Mouse (Mus musculus): ENCODE data around the gene Ubl7. TPM values are rescaled to one million over a fixed set of nuclear protein-coding genes. Genes with fewer than 3 reads are reported as not detected.

Ubl7 gene
- polyA plus RNA-seq, 1 experiment from 2014 or later = 169 TPM

DNA sequence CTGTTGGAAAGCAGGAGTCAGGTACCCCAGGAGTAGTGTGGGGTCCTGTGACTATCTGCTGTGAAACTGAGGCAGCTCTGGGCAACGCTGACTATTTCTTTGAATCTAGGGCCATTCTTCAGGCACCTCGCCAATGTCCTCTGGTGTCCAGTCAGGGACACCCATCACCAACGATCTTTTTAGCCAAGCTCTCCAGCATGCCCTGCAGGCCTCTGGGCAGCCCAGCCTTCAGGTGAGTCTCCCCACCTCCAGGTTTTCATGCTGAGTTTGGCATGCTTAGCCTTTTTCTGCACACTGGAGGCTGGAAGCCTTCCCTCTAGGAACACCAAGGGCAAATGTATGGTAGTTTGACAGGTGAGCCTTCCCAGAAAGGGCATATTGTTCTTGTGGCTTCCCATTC is 12.3 kb downstream of the Ubl7 start:
- no peak overlapping the region for H3K27ac ChIP-seq
- no peaks in the 10 kb centered on the region for H3K4me1 ChIP-seq (replicated peaks)
- peaks cover 88% of the 10 kb centered on the region for H3K36me3 ChIP-seq
- H3K4me3 ChIP-seq (replicated peaks) = no peak overlapping the region
- 91% methylated on average over 3 of the region's 3 CpGs for WGBS
- H3K9me3 ChIP-seq = no peaks in the 10 kb centered on the region
- no peak for ATAC-seq
- no peak overlapping the region for H3K9ac ChIP-seq (replicated peaks)
- no peak overlapping the region for H3K4me2 ChIP-seq (replicated peaks)
- no peaks in the 10 kb centered on the region for H3K27me3 ChIP-seq

DNA sequence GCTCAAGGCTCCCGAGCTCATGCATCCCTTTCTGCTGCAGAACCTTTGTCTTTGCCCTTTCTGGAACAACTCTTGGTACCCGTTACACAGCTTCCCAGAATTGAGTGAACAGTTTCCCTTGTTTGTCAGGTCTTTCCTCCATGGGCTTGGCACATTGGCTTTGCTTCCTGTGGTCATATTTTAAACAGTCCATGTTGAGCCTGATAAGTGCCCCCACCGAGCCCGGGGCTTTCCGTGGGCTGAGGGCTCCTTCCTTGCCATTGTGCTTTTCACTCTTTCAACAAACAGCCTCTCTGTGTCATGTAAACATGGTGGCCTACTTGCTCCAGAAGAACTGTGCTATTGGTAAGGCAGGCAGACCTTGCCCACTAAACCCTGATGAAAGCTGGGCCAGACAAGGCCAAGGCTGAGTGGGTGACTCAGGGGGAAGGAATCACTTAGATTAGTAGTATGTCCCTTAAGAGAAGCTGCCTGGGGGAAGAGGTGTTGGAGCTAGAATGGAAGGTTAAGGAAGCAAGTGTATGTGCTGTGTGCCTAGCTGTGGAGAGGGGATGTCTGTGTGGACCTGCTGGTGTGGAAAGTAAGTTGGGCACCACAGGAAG is 20.5 kb downstream of the Ubl7 start:
- WGBS = 85% methylated on average over 5 of the region's 5 CpGs
- peaks cover 41% of the 10 kb centered on the region for H3K36me3 ChIP-seq
- H3K9ac ChIP-seq (replicated peaks) = no peak overlapping the region
- H3K4me1 ChIP-seq (replicated peaks) = no peaks in the 10 kb centered on the region
- no peak for ATAC-seq
- H3K27me3 ChIP-seq = no peaks in the 10 kb centered on the region
- H3K4me2 ChIP-seq (replicated peaks) = no peak overlapping the region
- no peaks in the 10 kb centered on the region for H3K9me3 ChIP-seq
- H3K4me3 ChIP-seq (replicated peaks) = no peak overlapping the region
- no peak overlapping the region for H3K27ac ChIP-seq

DNA sequence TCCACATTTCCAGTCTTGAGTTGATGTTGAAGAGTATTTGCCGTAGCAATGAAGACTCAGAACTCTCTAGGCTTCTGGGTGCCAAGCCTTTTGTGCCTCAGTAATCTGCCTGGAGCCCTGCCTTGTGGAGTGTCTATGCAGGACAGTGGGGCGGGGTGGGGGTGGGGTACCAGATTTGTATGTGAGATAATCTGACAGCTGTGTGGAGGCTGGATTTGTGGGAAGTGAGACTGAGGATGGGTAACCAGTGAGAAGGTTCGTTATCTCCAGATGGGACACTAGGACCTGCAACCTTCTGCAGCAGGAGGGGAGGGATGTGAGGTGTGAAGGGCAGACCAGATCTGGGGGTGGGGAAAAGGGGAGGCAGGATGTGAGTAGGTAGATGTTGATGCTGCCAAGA is 21.5 kb downstream of the Ubl7 start:
- H3K4me1 ChIP-seq (replicated peaks) = no peaks in the 10 kb centered on the region
- no peaks in the 10 kb centered on the region for H3K9me3 ChIP-seq
- no peak overlapping the region for H3K9ac ChIP-seq (replicated peaks)
- peaks cover 34% of the 10 kb centered on the region for H3K36me3 ChIP-seq
- H3K4me3 ChIP-seq (replicated peaks) = no peak overlapping the region
- H3K4me2 ChIP-seq (replicated peaks) = no peak overlapping the region
- no peaks in the 10 kb centered on the region for H3K27me3 ChIP-seq
- WGBS = 76% methylated on average over 3 of the region's 3 CpGs
- no peak for ATAC-seq
- H3K27ac ChIP-seq = no peak overlapping the region

DNA sequence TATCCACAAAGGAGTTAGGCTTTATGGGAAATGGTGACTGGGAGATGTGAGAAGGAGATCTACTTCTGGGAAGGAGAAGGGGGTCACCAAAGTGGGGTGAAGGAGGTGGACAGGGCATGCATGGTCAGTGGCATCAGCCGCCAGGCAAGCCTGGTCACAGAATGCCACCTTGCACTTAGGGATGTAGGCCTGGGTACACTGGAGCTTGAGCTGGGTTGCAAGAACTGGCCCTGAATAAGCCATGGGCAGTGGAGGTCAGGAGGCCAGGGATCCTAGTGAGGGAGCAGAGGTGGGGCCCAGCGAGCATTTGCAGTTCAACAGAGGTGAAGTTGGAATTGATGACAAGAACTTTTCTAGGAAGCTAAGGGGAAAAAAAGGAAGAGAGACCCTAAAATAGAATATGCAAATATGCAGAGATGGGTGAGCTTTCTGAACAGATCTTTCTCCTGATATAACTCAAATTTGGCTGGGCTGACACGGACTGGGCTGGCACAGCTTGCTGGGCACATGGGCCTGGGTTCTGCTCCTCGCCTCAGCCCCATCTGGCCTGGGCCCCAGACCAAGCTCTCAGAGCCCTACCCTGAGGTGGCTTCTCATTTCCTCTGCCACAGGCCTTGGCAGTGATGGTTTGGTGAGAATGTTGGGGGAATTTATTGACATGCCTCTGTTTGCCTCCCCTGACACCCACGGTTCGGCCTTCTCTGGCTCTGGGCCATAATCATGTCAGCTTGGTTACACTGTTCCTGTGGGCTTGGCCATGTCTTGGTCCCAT is 22.2 kb downstream of the Ubl7 start:
- Histone ChIP-seq H3K27me3 (no peaks in the 10 kb centered on the region), H3K4me3 (replicated peaks) (no peak overlapping the region), H3K4me1 (replicated peaks) (no peaks in the 10 kb centered on the region), H3K9ac (replicated peaks) (no peak overlapping the region), H3K4me2 (replicated peaks) (no peak overlapping the region), H3K27ac (no peak overlapping the region), H3K9me3 (no peaks in the 10 kb centered on the region), H3K36me3 (peaks cover 28% of the 10 kb centered on the region)
- ATAC-seq = no peak
- 85% methylated on average over 6 of the region's 6 CpGs for WGBS

DNA sequence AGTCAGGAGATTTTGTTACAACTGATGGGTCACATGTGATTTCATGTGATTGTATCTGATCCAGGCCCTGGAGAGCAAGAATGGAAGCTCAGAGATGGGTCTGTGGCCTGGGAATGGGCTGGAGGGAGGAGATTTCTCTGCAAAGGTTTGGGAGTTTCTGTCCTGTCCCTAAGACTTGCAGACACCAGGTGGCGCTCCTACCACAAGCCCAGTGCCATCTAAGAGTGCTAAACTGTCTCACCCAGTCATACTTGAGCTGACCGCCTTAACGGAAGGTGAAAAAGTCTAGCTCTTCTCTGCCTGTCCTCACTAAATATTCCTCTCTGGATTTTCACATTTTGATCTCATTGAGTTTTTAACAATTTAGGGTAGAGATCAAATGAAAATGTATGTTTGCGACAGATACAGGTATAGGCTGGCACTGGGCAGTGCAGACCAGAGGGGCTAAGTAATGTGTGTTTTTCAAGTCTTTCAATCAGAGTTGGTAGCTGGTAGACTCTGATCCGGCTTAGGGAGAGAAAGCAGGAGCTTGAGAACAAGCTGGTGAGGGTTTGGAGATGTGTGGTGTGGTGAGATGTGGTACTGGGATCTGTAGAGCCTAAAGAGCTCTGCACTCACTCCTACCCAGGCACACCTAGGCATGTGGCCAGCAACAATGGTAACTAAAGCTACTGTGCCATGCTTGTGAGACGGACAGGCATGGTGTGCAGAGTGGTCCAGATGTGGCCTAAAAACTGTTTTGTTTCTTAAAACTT is 25.1 kb downstream of the Ubl7 start:
- no peak for ATAC-seq
- Histone ChIP-seq H3K9me3 (no peaks in the 10 kb centered on the region), H3K4me2 (replicated peaks) (no peak overlapping the region), H3K27me3 (peaks cover 10% of the 10 kb centered on the region; the same call in 1 of the 2 replicates), H3K36me3 (no peaks in the 10 kb centered on the region), H3K27ac (no peak overlapping the region), H3K4me1 (replicated peaks) (peaks cover 12% of the 10 kb centered on the region), H3K9ac (replicated peaks) (no peak overlapping the region), H3K4me3 (replicated peaks) (no peak overlapping the region)
- WGBS = 30% methylated on average over 6 of the region's 6 CpGs

DNA sequence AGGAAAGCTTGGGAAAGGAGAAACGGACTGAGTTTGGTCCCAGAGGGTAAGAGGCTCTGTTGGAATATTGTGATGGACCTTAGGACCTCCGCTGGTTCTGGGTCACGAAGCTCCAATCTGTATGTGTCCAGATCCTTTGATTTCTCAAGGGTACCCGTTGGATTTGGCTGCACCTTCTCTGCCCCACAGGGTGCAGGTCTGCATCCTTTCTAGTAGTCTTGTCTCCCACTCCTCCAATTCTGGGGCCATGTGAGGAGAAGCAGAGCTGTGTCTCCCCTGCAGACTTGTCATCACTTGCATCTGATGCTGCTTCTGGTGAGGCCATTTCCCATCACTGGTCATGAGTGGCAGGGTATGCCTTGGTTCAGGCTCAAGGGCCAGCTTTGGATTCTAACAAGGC is 26.4 kb downstream of the Ubl7 start:
- H3K27ac ChIP-seq = no peak overlapping the region
- no peak overlapping the region for H3K9ac ChIP-seq (replicated peaks)
- no peaks in the 10 kb centered on the region for H3K9me3 ChIP-seq
- peaks cover 21% of the 10 kb centered on the region for H3K27me3 ChIP-seq
- peaks cover 25% of the 10 kb centered on the region for H3K4me1 ChIP-seq (replicated peaks)
- ATAC-seq = no peak
- 86% methylated on average over 4 of the region's 4 CpGs for WGBS
- H3K4me3 ChIP-seq (replicated peaks) = no peak overlapping the region
- no peak overlapping the region for H3K4me2 ChIP-seq (replicated peaks)
- no peaks in the 10 kb centered on the region for H3K36me3 ChIP-seq

DNA sequence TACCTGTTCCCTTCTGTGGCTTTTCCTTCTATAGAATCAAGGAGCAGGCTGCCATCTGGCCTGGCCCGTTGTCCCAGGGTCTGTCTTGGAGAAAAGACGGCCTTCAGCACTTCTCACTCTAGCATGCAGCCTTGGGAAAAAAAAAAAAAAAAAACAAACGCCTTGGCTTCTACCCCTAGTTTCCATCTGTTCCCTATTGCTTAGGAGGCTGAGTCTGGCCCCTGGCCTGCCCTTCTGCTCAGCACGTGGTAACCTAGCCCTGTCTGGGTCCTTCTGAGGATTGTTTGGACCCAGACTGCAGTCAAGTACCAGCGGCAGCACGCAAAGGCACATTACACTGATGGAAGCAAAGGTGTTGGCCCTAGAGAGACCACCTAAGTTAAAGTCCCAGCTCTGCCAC is 26.9 kb downstream of the Ubl7 start:
- peaks cover 25% of the 10 kb centered on the region for H3K27me3 ChIP-seq
- peaks cover 29% of the 10 kb centered on the region for H3K4me1 ChIP-seq (replicated peaks)
- no peak overlapping the region for H3K9ac ChIP-seq (replicated peaks)
- H3K36me3 ChIP-seq = no peaks in the 10 kb centered on the region
- no peak overlapping the region for H3K4me2 ChIP-seq (replicated peaks)
- WGBS = 61% methylated on average over 6 of the region's 6 CpGs
- no peaks in the 10 kb centered on the region for H3K9me3 ChIP-seq
- no peak overlapping the region for H3K4me3 ChIP-seq (replicated peaks)
- H3K27ac ChIP-seq = no peak overlapping the region
- ATAC-seq = no peak

DNA sequence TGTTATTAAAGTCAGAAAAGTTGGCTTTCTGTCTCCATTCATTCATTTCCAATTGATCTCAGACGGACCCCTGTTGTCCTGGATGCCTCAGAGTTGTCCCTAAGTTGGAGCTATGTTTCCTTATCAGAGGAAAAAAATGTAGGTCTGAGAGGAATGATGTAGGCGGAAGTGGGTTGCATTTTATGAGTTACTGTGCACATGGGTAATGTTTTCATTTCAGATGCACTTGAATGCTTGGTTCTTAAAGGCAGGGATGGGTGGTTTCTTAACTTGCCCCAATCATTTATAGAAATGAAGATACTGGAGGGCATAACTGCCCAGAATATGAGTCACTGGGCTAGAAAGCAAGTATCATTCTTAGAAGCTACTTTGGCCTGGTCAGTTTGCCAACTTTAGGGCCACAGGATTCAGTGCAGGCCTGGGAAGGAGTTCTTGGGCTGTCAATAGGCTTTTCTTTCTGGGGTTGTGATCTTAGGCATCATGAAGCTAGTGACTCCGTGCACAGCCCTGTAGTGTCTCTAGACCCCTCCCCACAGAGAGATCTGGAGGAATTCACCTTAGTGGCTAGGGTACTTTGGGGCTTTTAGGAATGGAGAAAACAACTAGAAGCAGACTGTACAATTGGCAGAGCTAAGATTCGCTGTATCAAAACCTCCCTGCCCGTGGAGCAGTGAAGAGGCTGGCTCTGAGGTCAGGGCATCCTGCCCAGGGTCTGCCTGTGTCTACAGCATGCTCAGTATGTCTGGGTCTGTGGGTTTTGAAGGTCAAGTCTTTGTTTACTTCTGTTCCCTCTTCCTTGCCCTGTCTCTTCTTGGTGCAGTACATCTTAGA is 27.7 kb downstream of the Ubl7 start:
- Histone ChIP-seq H3K36me3 (no peaks in the 10 kb centered on the region), H3K27ac (no peak overlapping the region), H3K9ac (replicated peaks) (no peak overlapping the region), H3K27me3 (peaks cover 33% of the 10 kb centered on the region), H3K9me3 (no peaks in the 10 kb centered on the region), H3K4me1 (replicated peaks) (peaks cover 35% of the 10 kb centered on the region), H3K4me3 (replicated peaks) (no peak overlapping the region), H3K4me2 (replicated peaks) (no peak overlapping the region; the same call in 1 of the 2 replicates)
- 60% methylated on average over 5 of the region's 5 CpGs for WGBS
- ATAC-seq = no peak

DNA sequence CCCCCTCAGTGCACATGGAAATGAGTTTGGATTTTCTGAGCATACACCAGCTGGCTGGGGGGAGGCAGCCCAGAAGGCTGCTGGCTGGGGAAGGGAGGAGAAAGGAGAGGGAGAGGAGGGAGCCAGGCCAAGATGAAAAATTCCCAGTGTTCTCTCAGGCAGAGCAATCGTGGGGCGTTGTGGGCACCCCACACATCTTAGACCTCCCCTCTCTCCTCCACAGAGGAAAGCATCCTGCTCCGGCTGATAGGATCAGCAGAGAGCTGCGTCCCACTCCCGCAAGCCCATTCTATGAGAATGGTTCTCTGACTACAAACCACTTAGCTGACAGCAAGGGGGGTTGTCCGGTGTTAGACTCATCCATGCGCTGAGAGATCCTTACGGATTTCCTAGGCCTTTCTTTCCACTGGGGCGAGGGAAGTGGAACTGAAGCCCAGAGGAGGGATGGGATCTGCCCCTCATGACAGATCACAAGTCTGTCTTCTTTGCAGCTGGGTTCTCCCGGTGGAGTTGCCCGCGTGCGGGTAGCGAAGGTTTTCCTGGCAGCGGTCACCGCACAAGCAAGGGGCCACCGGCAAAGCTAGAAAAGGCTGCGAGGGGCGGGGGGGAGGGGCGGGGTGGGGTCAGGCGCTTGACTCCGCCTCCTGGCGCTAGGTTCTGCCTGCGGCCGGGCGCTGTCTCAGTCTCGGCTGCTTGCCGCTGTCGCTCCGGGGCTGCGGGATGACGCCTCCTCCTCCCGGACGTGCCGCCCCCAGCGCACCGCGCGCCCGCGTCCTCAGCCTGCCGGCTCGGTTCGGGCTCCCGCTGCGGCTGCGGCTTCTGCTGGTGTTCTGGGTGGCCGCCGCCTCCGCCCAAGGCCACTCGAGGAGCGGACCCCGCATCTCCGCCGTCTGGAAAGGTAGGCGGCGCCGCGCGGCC is 28.9 kb downstream of the Ubl7 start, which contains the start of gene Sema7a:
TSS of gene Sema7a (plus strand) at position 682 of the 918 bp plus-strand sequence.
- peaks cover 41% of the 10 kb centered on the region for H3K4me1 ChIP-seq (replicated peaks)
- H3K36me3 ChIP-seq = no peaks in the 10 kb centered on the region
- H3K9me3 ChIP-seq = no peaks in the 10 kb centered on the region
- under 1% methylated on average over 42 of the region's 60 CpGs for WGBS
- peaks cover 44% of the 10 kb centered on the region for H3K27me3 ChIP-seq
- H3K9ac ChIP-seq (replicated peaks) = peak within 1 kb of the TSS; percentile 85
- peak; percentile 82 for ATAC-seq
- H3K27ac ChIP-seq = peak within 1 kb of the TSS; percentile 92
- peak within 1 kb of the TSS; percentile 87 for H3K4me3 ChIP-seq (replicated peaks)
- H3K4me2 ChIP-seq (replicated peaks) = peak within 1 kb of the TSS; percentile 92

DNA sequence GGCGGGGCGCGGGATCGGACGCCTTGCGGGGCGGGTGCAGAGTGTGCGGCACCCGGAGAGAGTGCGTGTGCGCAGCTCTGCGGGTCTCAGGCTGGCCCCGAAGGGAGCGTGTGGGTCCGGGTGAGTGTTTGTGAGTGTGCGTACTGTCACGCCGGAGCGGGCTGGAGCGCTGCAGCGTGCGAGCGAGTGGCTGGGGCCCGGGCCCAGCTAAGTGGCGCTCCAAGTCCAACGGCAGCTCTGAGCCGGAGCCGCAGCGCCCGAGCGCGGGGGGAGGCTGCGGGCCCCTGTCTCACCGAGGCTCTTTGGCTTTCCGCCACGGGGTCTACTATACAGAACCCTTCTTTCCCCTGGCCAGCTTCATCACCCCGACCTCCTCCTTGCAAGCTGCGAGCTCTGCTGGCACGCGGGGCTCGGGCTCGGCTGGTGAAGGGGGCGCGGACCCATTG is 29.6 kb downstream of the Ubl7 start:
- peak; percentile 80 for ATAC-seq
- 0% methylated on average over 40 of the region's 44 CpGs for WGBS
- H3K4me1 ChIP-seq (replicated peaks) = peaks cover 48% of the 10 kb centered on the region

More for the DNA sequence above, 29.6 kb downstream of the Ubl7 start:
- Histone ChIP-seq H3K9me3 (no peaks in the 10 kb centered on the region), H3K4me3 (replicated peaks) (peak overlapping the region; percentile 87), H3K27me3 (peaks cover 47% of the 10 kb centered on the region), H3K27ac (peak overlapping the region; percentile 92), H3K36me3 (no peaks in the 10 kb centered on the region), H3K9ac (replicated peaks) (peak overlapping the region; percentile 85), H3K4me2 (replicated peaks) (peak overlapping the region; percentile 92)

All from midbrain, embryonic 13.5 days (tissue).